Mouse (Mus musculus) ovary, postnatal 10 days (tissue): ENCODE results near the gene Gm45783.
"Not testable (repeated sequence)": the region's sequence is repeated elsewhere in the genome, so short reads cannot be mapped to it uniquely, and the experiment has no call there.

Experiments
- DNase-seq: peaks from one replicate; pipeline ENCODE4 v3.0.0; 2022; ENCODE audit warnings: low spot score

Gm45783 gene

DNA sequence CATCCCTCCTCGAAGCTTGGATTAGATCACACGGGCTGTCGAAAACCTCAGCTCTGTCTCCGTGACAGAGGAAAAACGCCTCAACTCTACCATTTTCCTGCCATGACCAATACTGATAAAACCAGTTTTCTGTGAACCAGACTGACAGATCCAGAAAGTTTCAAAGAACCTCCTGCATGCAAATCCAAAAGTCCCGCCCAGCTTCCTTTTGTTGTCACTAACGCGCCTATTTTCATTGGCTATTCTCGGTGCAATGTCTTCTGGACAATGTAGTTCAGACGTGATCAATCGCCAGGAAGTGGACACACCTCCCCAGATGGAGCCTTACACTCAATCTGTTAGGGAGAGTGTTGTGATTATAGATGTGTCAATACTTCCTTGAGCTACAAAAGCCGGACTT is at the start of gene Gm45783:
Gene Gm45783, minus strand, starts transcription at position 143 of the 400 bp plus-strand sequence.
- DNase-seq = not testable (repeated sequence)

GRCm38 (mm10) chr7:7399603-7400002 is 25.2 kb upstream of the Gm45783 start, which contains the start of gene Vmn2r31:
Gene Vmn2r31 (minus strand): TSS chr7:7399703.
- DNase-seq = not testable (repeated sequence)

- DNase-seq = not testable (repeated sequence)
These were observed 36.9 kb downstream of the Gm45783 start, which contains the start of gene Vmn2r30 for GRCm38 (mm10) chr7:7337509-7337908. Gene Vmn2r30 (minus strand): TSS chr7:7337609.

DNA sequence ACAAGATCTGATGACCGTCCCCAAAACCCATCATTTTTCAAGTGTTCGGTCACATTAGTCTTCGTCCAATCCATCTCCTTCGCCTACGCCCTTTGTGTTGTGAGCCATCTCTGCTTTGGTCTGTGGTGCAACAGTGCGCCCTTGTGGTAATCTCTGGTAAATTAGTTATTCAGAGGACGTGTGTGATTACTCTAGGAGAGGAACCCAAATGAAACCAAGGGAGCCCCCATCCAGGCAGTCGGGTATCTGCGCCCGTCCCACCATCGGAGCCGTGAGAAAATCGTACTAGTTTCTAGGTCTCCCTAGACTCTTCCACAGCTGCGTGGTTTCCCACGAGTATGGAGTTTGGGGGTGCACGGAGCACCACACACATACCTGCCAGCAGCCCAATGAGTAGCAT is 78.8 kb downstream of the Gm45783 start:
- DNase-seq = no peak
